Mouse (Mus musculus): Measurements from ENCODE around the gene Dusp7. TPM values are rescaled to one million over a fixed set of nuclear protein-coding genes. Genes with fewer than 3 reads are reported as not detected.

Gene Dusp7
- polyA plus RNA-seq (2017; shearing (Covaris generic)): 10 to 100 TPM; 59.8 to 74.2 TPM

GRCm38 (mm10) chr9:106368112-106368717 lies at the start of gene Dusp7:
Dusp7 (plus strand) TSS chr9:106368632.

Other genes with a start within 250 kb of the Dusp7 start
- 1 to 10 TPM; 6.3 to 7.7 TPM for gene Glyctk, start 210.5 kb upstream of the Dusp7 start, polyA plus RNA-seq (2017; shearing (Covaris generic))
- gene Wdr82, start 197.7 kb upstream of the Dusp7 start, polyA plus RNA-seq (2017; shearing (Covaris generic)): 10 to 100 TPM; 65.3 to 91.1 TPM
- 100 to 1,000 TPM in 1 of 2 experiments, 10 to 100 TPM in 1; 92.7 to 104 TPM for gene Ppm1m, start 168.9 kb upstream of the Dusp7 start, polyA plus RNA-seq (2017; shearing (Covaris generic))
- gene Twf2, start 165.5 kb upstream of the Dusp7 start, polyA plus RNA-seq (2017; shearing (Covaris generic)): 100 to 1,000 TPM; 249 to 265 TPM
- gene Tlr9, start 146.0 kb upstream of the Dusp7 start, polyA plus RNA-seq (2017; shearing (Covaris generic)): under 1 TPM in 1 of 2 experiments, not detected in 1; 0.21 TPM
- 10 to 100 TPM; 38.9 to 42.0 TPM for gene Alas1, start 120.0 kb upstream of the Dusp7 start, polyA plus RNA-seq (2017; shearing (Covaris generic))
- 1 to 10 TPM; 2.4 to 3.4 TPM for gene Poc1a, start 87.6 kb upstream of the Dusp7 start, polyA plus RNA-seq (2017; shearing (Covaris generic))
- 100 to 1,000 TPM; 529 to 539 TPM for gene Rpl29, start 60.8 kb downstream of the Dusp7 start, polyA plus RNA-seq (2017; shearing (Covaris generic))
- gene Acy1, start 69.7 kb downstream of the Dusp7 start, polyA plus RNA-seq (2017; shearing (Covaris generic)): 10 to 100 TPM; 19.1 to 22.0 TPM
- 10 to 100 TPM; 13.0 to 14.9 TPM for gene Abhd14b, start 78.8 kb downstream of the Dusp7 start, polyA plus RNA-seq (2017; shearing (Covaris generic))
- gene Abhd14a, start 79.0 kb downstream of the Dusp7 start, polyA plus RNA-seq (2017; shearing (Covaris generic)): 10 to 100 TPM; 14.4 to 16.0 TPM
- gene Pcbp4, start 84.7 kb downstream of the Dusp7 start, polyA plus RNA-seq (2017; shearing (Covaris generic)): 10 to 100 TPM; 12.2 to 13.9 TPM
- under 1 TPM in 1 of 2 experiments, not detected in 1; 0.27 TPM for gene Gpr62, start 97.3 kb downstream of the Dusp7 start, polyA plus RNA-seq (2017; shearing (Covaris generic))
- 10 to 100 TPM; 73.0 to 97.0 TPM for gene Rrp9, start 107.3 kb downstream of the Dusp7 start, polyA plus RNA-seq (2017; shearing (Covaris generic))
- gene Parp3, start 108.3 kb downstream of the Dusp7 start, polyA plus RNA-seq (2017; shearing (Covaris generic)): 10 to 100 TPM; 63.2 to 77.1 TPM
- not detected for gene Iqcf1, start 131.3 kb downstream of the Dusp7 start, polyA plus RNA-seq (2017; shearing (Covaris generic))
- not detected for gene Iqcf5, start 145.9 kb downstream of the Dusp7 start, polyA plus RNA-seq (2017; shearing (Covaris generic))
- gene Iqcf3, start 193.0 kb downstream of the Dusp7 start, polyA plus RNA-seq (2017; shearing (Covaris generic)): 1 to 10 TPM in 1 of 2 experiments, not detected in 1; 2.9 TPM
- not detected for gene Iqcf4, start 202.4 kb downstream of the Dusp7 start, polyA plus RNA-seq (2017; shearing (Covaris generic))

All from inflammation-experienced regulatory T-cells (primary cell).